Mouse (Mus musculus) subcutaneous adipose tissue, adult 2 months (tissue): ENCODE measurements around the gene Olfr716. TPM values are rescaled to one million over a fixed set of nuclear protein-coding genes. Genes with fewer than 3 reads are reported as not detected.

Experiments used
- polyA plus RNA-seq: library from polyadenylated mRNA; depleted of rRNA; stranded (reverse); fragments of >200 nt; gene quantifications from 2 replicates; pipeline ENCODE4 v1.2.3, GENCODE M21; 2012; ENCODE audit warnings: low replicate concordance; rRNA removed

Gene Olfr716
- not detected in 2 replicates for polyA plus RNA-seq

GRCm38 (mm10) chr7:107138027-107138426, at the start of gene Olfr716:
TSS of gene Olfr716 (plus strand) at chr7:107138327.

GRCm38 (mm10) chr7:107092920-107093319, 45.2 kb upstream of the Olfr716 start, which contains the start of gene Olfr17:
TSS of gene Olfr17 (plus strand) at chr7:107093220.

GRCm38 (mm10) chr7:107110269-107110668, 27.9 kb upstream of the Olfr716 start, which contains the start of gene Olfr715b:
TSS of gene Olfr715b (minus strand) at chr7:107110369.

GRCm38 (mm10) chr7:107130983-107131382, 7.1 kb upstream of the Olfr716 start, which contains the start of gene Olfr715:
TSS of gene Olfr715 (minus strand) at chr7:107131083.

GRCm38 (mm10) chr7:107166690-107167089, 28.6 kb downstream of the Olfr716 start, which contains the start of gene Nlrp14:
TSS of gene Nlrp14 (plus strand) at chr7:107166990.

Other genes with a start within 250 kb of the Olfr716 start
- not detected in 2 replicates for gene Olfr707, start 237.1 kb upstream of the Olfr716 start, polyA plus RNA-seq
- not detected in 2 replicates for gene Olfr1532-ps1, start 230.3 kb upstream of the Olfr716 start, polyA plus RNA-seq
- not detected in 2 replicates for gene Olfr709-ps1, start 206.1 kb upstream of the Olfr716 start, polyA plus RNA-seq
- not detected in 2 replicates for gene Olfr710, start 190.0 kb upstream of the Olfr716 start, polyA plus RNA-seq
- gene Olfr6, start 174.4 kb upstream of the Olfr716 start, polyA plus RNA-seq, result not detected in 2 replicates
- gene Olfr711, start 162.9 kb upstream of the Olfr716 start, polyA plus RNA-seq, result not detected in 2 replicates
- gene Olfr2, start 132.3 kb upstream of the Olfr716 start, polyA plus RNA-seq, result not detected in 2 replicates
- gene Olfr713, start 107.2 kb upstream of the Olfr716 start, polyA plus RNA-seq, result not detected in 2 replicates
- gene Olfr714, start 67.3 kb upstream of the Olfr716 start, polyA plus RNA-seq, result not detected in 2 replicates
- gene Olfr17, start 45.1 kb upstream of the Olfr716 start, polyA plus RNA-seq, result not detected in 2 replicates
- not detected in 2 replicates for gene Olfr715b, start 28.0 kb upstream of the Olfr716 start, polyA plus RNA-seq
- gene Olfr715, start 7.2 kb upstream of the Olfr716 start, polyA plus RNA-seq, result not detected in 2 replicates
- gene Nlrp14, start 28.7 kb downstream of the Olfr716 start, polyA plus RNA-seq, result not detected in 2 replicates
- not detected in 2 replicates for gene Rbmxl2, start 71.1 kb downstream of the Olfr716 start, polyA plus RNA-seq
- 0.73 TPM in 1 of 2 replicates, not detected in the other for gene Syt9, start 232.4 kb downstream of the Olfr716 start, polyA plus RNA-seq